Comparison of ENCODE assay signal across 12 mouse cellular contexts in the genomic region with DNA sequence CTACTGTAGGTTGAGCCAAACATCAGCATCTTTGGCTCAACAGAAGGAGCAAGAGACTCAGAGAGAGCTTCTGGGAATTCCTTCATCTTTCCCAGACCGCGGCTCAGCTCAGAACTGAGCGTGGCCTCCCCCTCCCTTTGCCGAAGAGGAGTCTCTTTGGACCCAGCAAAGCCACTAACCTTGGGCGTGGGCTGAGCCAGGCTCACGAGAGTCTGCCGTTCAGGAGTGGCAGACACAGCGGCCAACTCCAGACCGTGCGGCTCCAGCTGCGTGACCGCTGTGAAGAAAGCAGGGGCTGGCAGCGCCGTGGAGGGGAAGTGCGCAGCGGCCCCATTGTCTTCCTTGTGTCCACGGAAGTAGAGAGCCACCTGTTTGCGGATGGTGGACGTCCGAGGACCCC. TPM values are rescaled to one million over a fixed set of nuclear protein-coding genes. Genes with fewer than 3 reads are reported as not detected.
DNase-seq lines count a peak whose midpoint lies in the region; ATAC-seq lines count a peak whose summit lies in the region.
"Had no signal": no experiment of that assay in that cellular context is flagged by ENCODE, and none has a peak within 500 bp of the region (broad histone marks: within the 10 kb centered on the region; RNA-seq: fewer than 3 reads in every experiment).

No protein-coding gene starts in this region.

- no peak overlapping the region for H3K4me3 ChIP-seq in intestine, embryonic 14.5 days (ENCODE audit: low read depth, low read length)
- H3K4me3 ChIP-seq in intestine, embryonic 16.5 days (ENCODE audit: low read length) = no peak overlapping the region
- peak overlapping the region; percentile 6; the same call in 1 of the 2 replicates for H3K4me3 ChIP-seq in embryonic facial prominence, embryonic 14.5 days (ENCODE audit: low read depth, low read length)
- no peak overlapping the region for H3K4me3 ChIP-seq in hindbrain, embryonic 12.5 days
- peak overlapping the region; percentile 39 for H3K4me3 ChIP-seq in midbrain, embryonic 16.5 days (ENCODE audit: low read depth, low read length)

- ATAC-seq in intestine, embryonic 14.5 days (replicated peaks; ENCODE audit: low FRiP score, low TSS enrichment, low read depth) = no peak
- no peak for ATAC-seq in intestine, embryonic 16.5 days
- no peak; the same call in 1 of the 2 replicates for ATAC-seq in embryonic facial prominence, embryonic 14.5 days (ENCODE audit: low read depth)
- ATAC-seq in hindbrain, embryonic 12.5 days (ENCODE audit: low FRiP score) = no peak
- ATAC-seq in midbrain, embryonic 16.5 days = peak; percentile 67
- no peak for ATAC-seq in inflammation-experienced regulatory T-cells, adult 6 months
- ATAC-seq: liver, postnatal 0 days had no signal

- no peaks in the 10 kb centered on the region for H3K9me3 ChIP-seq in intestine, embryonic 14.5 days (ENCODE audit: control insufficient read depth, low read length)
- H3K9me3 ChIP-seq in intestine, embryonic 16.5 days (ENCODE audit: control insufficient read depth, low read length) = no peaks in the 10 kb centered on the region
- no peaks in the 10 kb centered on the region for H3K9me3 ChIP-seq in embryonic facial prominence, embryonic 14.5 days (ENCODE audit: control insufficient read depth, low read length)
- no peaks in the 10 kb centered on the region for H3K9me3 ChIP-seq in hindbrain, embryonic 12.5 days (replicated peaks)
- no peaks in the 10 kb centered on the region for H3K9me3 ChIP-seq in midbrain, embryonic 16.5 days (replicated peaks; ENCODE audit: control insufficient read depth, low read length, poor library complexity, severe bottlenecking)

- no peak overlapping the region for H3K27ac ChIP-seq in intestine, embryonic 14.5 days (ENCODE audit: low read depth)
- no peak overlapping the region for H3K27ac ChIP-seq in intestine, embryonic 16.5 days (ENCODE audit: low read length)
- H3K27ac ChIP-seq in embryonic facial prominence, embryonic 14.5 days (replicated peaks; ENCODE audit: low read depth, low read length) = no peak overlapping the region
- no peak overlapping the region for H3K27ac ChIP-seq in hindbrain, embryonic 12.5 days
- H3K27ac ChIP-seq in midbrain, embryonic 16.5 days (ENCODE audit: low read length) = no peak overlapping the region

- no peak overlapping the region for H3K4me2 ChIP-seq in intestine, embryonic 14.5 days (ENCODE audit: low read length)
- no peak overlapping the region; the same call in 1 of the 2 replicates for H3K4me2 ChIP-seq in intestine, embryonic 16.5 days (ENCODE audit: low read depth, low read length)
- 0 out of 2 replicates have a peak overlapping the region, but pooled peaks have one; percentile 3 for H3K4me2 ChIP-seq in embryonic facial prominence, embryonic 14.5 days (ENCODE audit: low read depth, low read length)
- H3K4me2 ChIP-seq in hindbrain, embryonic 12.5 days (replicated peaks) = 0 out of 2 replicates have a peak overlapping the region, but pooled peaks have one; percentile 3
- H3K4me2 ChIP-seq in midbrain, embryonic 16.5 days (ENCODE audit: low read length) = peak overlapping the region; percentile 61

- H3K4me1 ChIP-seq in intestine, embryonic 14.5 days (replicated peaks; ENCODE audit: control insufficient read depth, insufficient read depth, low read length) = no peaks in the 10 kb centered on the region
- H3K4me1 ChIP-seq in intestine, embryonic 16.5 days (ENCODE audit: control insufficient read depth, insufficient read depth, low read length) = no peaks in the 10 kb centered on the region
- H3K4me1 ChIP-seq in embryonic facial prominence, embryonic 14.5 days (ENCODE audit: control insufficient read depth, insufficient read depth, low read length) = no peaks in the 10 kb centered on the region
- H3K4me1 ChIP-seq in hindbrain, embryonic 12.5 days = peaks cover 4% of the 10 kb centered on the region
- H3K4me1 ChIP-seq in midbrain, embryonic 16.5 days (ENCODE audit: control insufficient read depth, insufficient read depth, low read length) = peaks cover 9% of the 10 kb centered on the region; the same call in 1 of the 2 replicates

- WGBS in intestine, embryonic 14.5 days = under 1% methylated on average over 20 of the region's 20 CpGs
- under 1% methylated on average over 20 of the region's 20 CpGs for WGBS in intestine, embryonic 16.5 days
- 2% methylated on average over 20 of the region's 20 CpGs for WGBS in embryonic facial prominence, embryonic 14.5 days
- WGBS in hindbrain, embryonic 12.5 days = 0% methylated on average over 20 of the region's 20 CpGs
- 6% methylated on average over 20 of the region's 20 CpGs for WGBS in midbrain, embryonic 16.5 days

- no peak overlapping the region for H3K9ac ChIP-seq in intestine, embryonic 14.5 days (ENCODE audit: low read length)
- H3K9ac ChIP-seq in intestine, embryonic 16.5 days (ENCODE audit: low read depth, low read length) = no peak overlapping the region
- no peak overlapping the region for H3K9ac ChIP-seq in embryonic facial prominence, embryonic 14.5 days (ENCODE audit: low read depth, low read length)
- no peak overlapping the region for H3K9ac ChIP-seq in hindbrain, embryonic 12.5 days
- peak overlapping the region; percentile 51 for H3K9ac ChIP-seq in midbrain, embryonic 16.5 days (ENCODE audit: low read depth, low read length)
- H3K9ac ChIP-seq: liver, postnatal 0 days had no signal

- peaks cover 100% of the 10 kb centered on the region for H3K27me3 ChIP-seq in intestine, embryonic 14.5 days (replicated peaks; ENCODE audit: control insufficient read depth, insufficient read depth, low read length)
- H3K27me3 ChIP-seq in intestine, embryonic 16.5 days (replicated peaks; ENCODE audit: control insufficient read depth, insufficient read depth, low read length) = peaks cover 66% of the 10 kb centered on the region
- peaks cover 95% of the 10 kb centered on the region for H3K27me3 ChIP-seq in embryonic facial prominence, embryonic 14.5 days (replicated peaks; ENCODE audit: control insufficient read depth, insufficient read depth, low read length)
- peaks cover 95% of the 10 kb centered on the region for H3K27me3 ChIP-seq in hindbrain, embryonic 12.5 days
- H3K27me3 ChIP-seq in midbrain, embryonic 16.5 days (ENCODE audit: control insufficient read depth, insufficient read depth, low read depth, low read length) = peaks cover 55% of the 10 kb centered on the region

- DNase-seq in intestine, embryonic 14.5 days (ENCODE audit: low spot score) = peak; percentile 52
- DNase-seq in embryonic facial prominence, embryonic 14.5 days (ENCODE audit: low spot score) = no peak
- no peak for DNase-seq in ovary, adult 18-20 months (ENCODE audit: low spot score)
- no peak for DNase-seq in frontal cortex, postnatal 36 days (ENCODE audit: low spot score in 2 of 2)
- DNase-seq: cerebellum, postnatal 36 days; kidney, adult 18-20 months; liver, postnatal 0 days; thymus, adult 18-20 months had no signal

- H3K36me3 ChIP-seq in intestine, embryonic 14.5 days (ENCODE audit: control insufficient read depth, insufficient read depth, low read length) = no peaks in the 10 kb centered on the region
- no peaks in the 10 kb centered on the region for H3K36me3 ChIP-seq in intestine, embryonic 16.5 days (ENCODE audit: control insufficient read depth, insufficient read depth, low read length)
- no peaks in the 10 kb centered on the region for H3K36me3 ChIP-seq in embryonic facial prominence, embryonic 14.5 days (ENCODE audit: control insufficient read depth, insufficient read depth, low read length)
- no peaks in the 10 kb centered on the region for H3K36me3 ChIP-seq in hindbrain, embryonic 12.5 days
- no peaks in the 10 kb centered on the region for H3K36me3 ChIP-seq in midbrain, embryonic 16.5 days (ENCODE audit: control insufficient read depth, insufficient read depth, low read length)

RNA-seq across cellular contexts. Expression of gene Nr2e1, which starts 10.9 kb away (rescaled TPM):
- polyA plus RNA-seq in intestine, embryonic 14.5 days (2014; fragmentation: Nextera tagmentation; extraction: Ambion mirVana) = not detected in 2 replicates
- not detected in 2 replicates for polyA plus RNA-seq in intestine, embryonic 16.5 days (2015; fragmentation: Nextera tagmentation; extraction: Ambion mirVana)
- 1.4 and 1.8 TPM in 2 replicates for polyA plus RNA-seq in embryonic facial prominence, embryonic 14.5 days (2014; fragmentation: Nextera tagmentation; extraction: Ambion mirVana)
- polyA plus RNA-seq in hindbrain, embryonic 12.5 days (2016; fragmentation: Nextera tagmentation; extraction: Ambion mirVana) = 1.1 and 2.1 TPM in 2 replicates
- polyA plus RNA-seq in midbrain, embryonic 16.5 days (2015; fragmentation: Nextera tagmentation; extraction: Ambion mirVana) = 5.2 and 5.6 TPM in 2 replicates
- polyA plus RNA-seq in inflammation-experienced regulatory T-cells, adult 6 months (2017; shearing (Covaris generic)) = not detected
- polyA plus RNA-seq: liver, postnatal 0 days had no signal

RNA-seq across cellular contexts. Expression of gene Ostm1, which starts 11.1 kb away (rescaled TPM):
- polyA plus RNA-seq in intestine, embryonic 14.5 days (2014; fragmentation: Nextera tagmentation; extraction: Ambion mirVana) = 13.0 and 13.7 TPM in 2 replicates
- polyA plus RNA-seq in intestine, embryonic 16.5 days (2015; fragmentation: Nextera tagmentation; extraction: Ambion mirVana) = 17.0 and 19.4 TPM in 2 replicates
- polyA plus RNA-seq in embryonic facial prominence, embryonic 14.5 days (2014; fragmentation: Nextera tagmentation; extraction: Ambion mirVana) = 13.0 and 13.8 TPM in 2 replicates
- 24.9 TPM in 2 replicates for polyA plus RNA-seq in hindbrain, embryonic 12.5 days (2016; fragmentation: Nextera tagmentation; extraction: Ambion mirVana)
- 39.9 and 43.7 TPM in 2 replicates for polyA plus RNA-seq in midbrain, embryonic 16.5 days (2015; fragmentation: Nextera tagmentation; extraction: Ambion mirVana)
- 10 to 100 TPM; 34.7 to 46.2 (median 41.6) TPM for polyA plus RNA-seq in inflammation-experienced regulatory T-cells, adult 6 months (2017; shearing (Covaris generic))

Comparison
In these comparisons a context has a peak if more than half of its experiments do, and no peak if none do; other contexts are left out.
1. H3K4me2 ChIP-seq: peak in embryonic facial prominence, embryonic 14.5 days (single experiment), hindbrain, embryonic 12.5 days (single experiment) and midbrain, embryonic 16.5 days (single experiment); none in intestine, embryonic 14.5 days (single experiment) and intestine, embryonic 16.5 days (single experiment).
2. H3K4me3 ChIP-seq: peak in embryonic facial prominence, embryonic 14.5 days (single experiment) and midbrain, embryonic 16.5 days (single experiment); none in intestine, embryonic 14.5 days (single experiment), intestine, embryonic 16.5 days (single experiment) and hindbrain, embryonic 12.5 days (single experiment).